Comparison of ENCODE assay signal across 17 mouse cellular contexts in the genomic region with DNA sequence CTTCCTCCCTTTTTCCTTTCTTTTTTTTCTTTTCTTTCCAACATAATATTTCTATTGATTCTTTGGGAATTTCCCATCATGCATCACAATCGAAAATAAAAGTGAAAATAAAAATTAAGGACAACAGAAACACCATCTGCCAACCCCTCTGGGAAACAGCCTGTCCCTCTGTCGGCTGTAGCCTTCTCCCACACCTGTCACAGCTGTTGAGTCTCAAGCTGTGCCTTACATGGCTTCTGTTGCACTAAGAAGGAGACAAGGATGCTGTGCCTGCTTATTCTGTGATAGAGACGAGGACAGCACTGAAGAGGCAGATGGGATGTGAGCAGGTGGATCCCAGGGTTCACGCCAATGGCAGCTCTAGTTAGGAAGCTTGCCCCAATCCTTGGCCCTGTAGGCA. TPM values are rescaled to one million over a fixed set of nuclear protein-coding genes. Genes with fewer than 3 reads are reported as not detected.
DNase-seq lines count a peak whose midpoint lies in the region; ATAC-seq and TF ChIP-seq lines count a peak whose summit lies in the region.
"Had no signal": no experiment of that assay in that cellular context is flagged by ENCODE, and none has a peak within 500 bp of the region (broad histone marks: within the 10 kb centered on the region; RNA-seq: fewer than 3 reads in every experiment).

No protein-coding gene starts in this region.

- H3K4me3 ChIP-seq in megakaryocyte, embryonic 14.5 days (replicated peaks), result peak overlapping the region; percentile 16
- H3K4me3 ChIP-seq in midbrain, embryonic 11.5 days (ENCODE audit: low read depth, low read length), result no peak overlapping the region
- H3K4me3 ChIP-seq in midbrain, embryonic 16.5 days (ENCODE audit: low read depth, low read length), result no peak overlapping the region
- H3K4me3 ChIP-seq in CH12.LX (replicated peaks in 1 of 3; ENCODE audit: low read depth in 2 of 3, low read length in 2 of 3, poor library complexity in 1 of 3) (no peak overlapping the region), myocyte (no peak overlapping the region)
- H3K4me3 ChIP-seq in heart, adult 2 months, result no peak overlapping the region

- TF ChIP-seq RAD21 in CH12.LX (IDR thresholded peaks at IDR 0.05; ENCODE audit: low read depth, low read length), result no peak

- no peak overlapping the region for H3K9ac ChIP-seq in midbrain, embryonic 11.5 days (ENCODE audit: low read length)
- H3K9ac ChIP-seq in midbrain, embryonic 16.5 days (ENCODE audit: low read depth, low read length), result no peak overlapping the region
- H3K9ac ChIP-seq in CH12.LX (ENCODE audit: insufficient read depth, low read depth), result no peak overlapping the region
- no peak overlapping the region for H3K9ac ChIP-seq in heart, adult 2 months (ENCODE audit: low read depth, low read length)

- H3K9me3 ChIP-seq in megakaryocyte, embryonic 14.5 days, result peaks cover 10% of the 10 kb centered on the region
- no peaks in the 10 kb centered on the region for H3K9me3 ChIP-seq in midbrain, embryonic 11.5 days (ENCODE audit: control insufficient read depth, low read length)
- no peaks in the 10 kb centered on the region for H3K9me3 ChIP-seq in midbrain, embryonic 16.5 days (replicated peaks; ENCODE audit: control insufficient read depth, low read length, poor library complexity, severe bottlenecking)
- H3K9me3 ChIP-seq in CH12.LX (replicated peaks; ENCODE audit: low read length), result peaks cover 3% of the 10 kb centered on the region
- H3K9me3 ChIP-seq: G1E had no signal

- TF ChIP-seq CTCF in CH12.LX (conservative IDR thresholded peaks at IDR 0.05 in 1 of 2, IDR thresholded peaks at IDR 0.05 in 1 of 2; ENCODE audit: low read depth in 2 of 2, low read length in 2 of 2), result no peak
- no peak for TF ChIP-seq CTCF in heart, adult 2 months (IDR thresholded peaks at IDR 0.05)

- H3ac ChIP-seq in myocyte (ENCODE audit: control insufficient read depth, insufficient read length), result no peak overlapping the region

- intact Hi-C loops in heart, adult 2 months (cut with DNase I), result loop anchor here (2.0 to 10.0 kb wide), 2 partner anchors 128 to 254 kb away; partner anchors contain the start of gene Rbp3

- dilution Hi-C loops in CH12.LX (cut with MboI; ENCODE audit: extremely low pct_ligation_motif_present, extremely low pct_unique_long_range_greater_than_20kb, low sequenced_read_pairs), result no loop called here

- H3K4me1 ChIP-seq in megakaryocyte, embryonic 14.5 days, result no peaks in the 10 kb centered on the region
- no peaks in the 10 kb centered on the region for H3K4me1 ChIP-seq in midbrain, embryonic 11.5 days (ENCODE audit: control insufficient read depth, insufficient read depth, low read length)
- no peaks in the 10 kb centered on the region for H3K4me1 ChIP-seq in midbrain, embryonic 16.5 days (ENCODE audit: control insufficient read depth, insufficient read depth, low read length)
- peaks cover 8 to 20% of the 10 kb centered on the region in 2 experiments for H3K4me1 ChIP-seq in CH12.LX (ENCODE audit: control insufficient read depth in 1 of 2, insufficient read depth in 2 of 2)
- H3K4me1 ChIP-seq in heart, adult 2 months (ENCODE audit: control insufficient read depth, insufficient read depth, low read length), result no peaks in the 10 kb centered on the region

- H3K4me2 ChIP-seq in midbrain, embryonic 11.5 days, result no peak overlapping the region
- H3K4me2 ChIP-seq in midbrain, embryonic 16.5 days (ENCODE audit: low read length), result no peak overlapping the region
- H3K4me2 ChIP-seq in CH12.LX (ENCODE audit: insufficient read depth, low read depth, poor library complexity, severe bottlenecking) (no peak overlapping the region), myocyte (ENCODE audit: low read depth) (no peak overlapping the region)

- TF ChIP-seq EP300 in CH12.LX (IDR thresholded peaks at IDR 0.05; ENCODE audit: low read length), result no peak
- no peak for TF ChIP-seq EP300 in heart, adult 2 months (IDR thresholded peaks at IDR 0.05; ENCODE audit: insufficient read depth, low read depth, low read length)

- no peak overlapping the region for H3K27ac ChIP-seq in midbrain, embryonic 11.5 days (ENCODE audit: low read depth, low read length)
- no peak overlapping the region for H3K27ac ChIP-seq in midbrain, embryonic 16.5 days (ENCODE audit: low read length)
- H3K27ac ChIP-seq in CH12.LX (ENCODE audit: insufficient read depth, low read depth), result no peak overlapping the region
- H3K27ac ChIP-seq in heart, adult 2 months, result no peak overlapping the region

- ATAC-seq in megakaryocyte, adult 5-6 weeks (ENCODE audit: poor library complexity, severe bottlenecking), result no peak
- no peak for ATAC-seq in midbrain, embryonic 11.5 days (ENCODE audit: low FRiP score)
- no peak for ATAC-seq in midbrain, embryonic 16.5 days
- ATAC-seq: activated CD4-positive, CD25-positive, alpha-beta regulatory T cell, adult 4 months; CD4-positive, CD25-positive, alpha-beta regulatory T cell, adult 4 months had no signal

- no peaks in the 10 kb centered on the region for H3K79me2 ChIP-seq in CH12.LX (replicated peaks; ENCODE audit: control insufficient read depth, extremely low read depth, insufficient read depth, poor library complexity, severe bottlenecking)
- no peaks in the 10 kb centered on the region for H3K79me2 ChIP-seq in myocyte (ENCODE audit: control insufficient read depth, insufficient read depth)
- no peaks in the 10 kb centered on the region for H3K79me2 ChIP-seq in heart, adult 2 months (replicated peaks; ENCODE audit: control insufficient read depth, insufficient read depth, low read length)

- in situ Hi-C loops in CH12.LX (cut with MboI; ENCODE audit: low pct_ligation_motif_present, low pct_unique_long_range_greater_than_20kb, low sequenced_read_pairs), result no loop called here

- TF ChIP-seq POLR2A in CH12.LX (IDR thresholded peaks at IDR 0.05; ENCODE audit: low read depth, low read length), result no peak
- no peak for TF ChIP-seq POLR2A in myocyte (IDR thresholded peaks at IDR 0.05; ENCODE audit: insufficient read length, low read depth)
- no peak for TF ChIP-seq POLR2A in heart, adult 2 months (IDR thresholded peaks at IDR 0.05; ENCODE audit: insufficient read depth, low read depth, low read length)

- 57% methylated on average over 4 of the region's 4 CpGs for WGBS in midbrain, embryonic 11.5 days
- 62% methylated on average over 4 of the region's 4 CpGs for WGBS in midbrain, embryonic 16.5 days
- WGBS in heart, adult 2 months, result 60% methylated on average over 4 of the region's 4 CpGs

- H3K27me3 ChIP-seq in megakaryocyte, embryonic 14.5 days (replicated peaks), result peaks cover 14% of the 10 kb centered on the region
- H3K27me3 ChIP-seq in midbrain, embryonic 11.5 days (ENCODE audit: control insufficient read depth, insufficient read depth, low read length), result no peaks in the 10 kb centered on the region
- H3K27me3 ChIP-seq in midbrain, embryonic 16.5 days (ENCODE audit: control insufficient read depth, insufficient read depth, low read depth, low read length), result no peaks in the 10 kb centered on the region
- peaks cover 23% of the 10 kb centered on the region for H3K27me3 ChIP-seq in CH12.LX (replicated peaks)
- H3K27me3 ChIP-seq in myocyte (ENCODE audit: control insufficient read depth, insufficient read depth, insufficient read length), result peaks cover 4% of the 10 kb centered on the region
- H3K27me3 ChIP-seq in heart, adult 2 months (ENCODE audit: control insufficient read depth, insufficient read depth, low read length), result no peaks in the 10 kb centered on the region
- H3K27me3 ChIP-seq: Patski had no signal

- no peaks in the 10 kb centered on the region for H3K36me3 ChIP-seq in megakaryocyte, embryonic 14.5 days (replicated peaks; ENCODE audit: low read length)
- H3K36me3 ChIP-seq in midbrain, embryonic 11.5 days (ENCODE audit: control insufficient read depth, insufficient read depth, low read length), result no peaks in the 10 kb centered on the region
- H3K36me3 ChIP-seq in midbrain, embryonic 16.5 days (ENCODE audit: control insufficient read depth, insufficient read depth, low read length), result no peaks in the 10 kb centered on the region
- H3K36me3 ChIP-seq in CH12.LX (replicated peaks in 1 of 2; ENCODE audit: control insufficient read depth in 1 of 2, insufficient read depth in 1 of 2, low read length in 1 of 2) (no peaks in the 10 kb centered on the region), myocyte (ENCODE audit: control insufficient read depth, insufficient read depth) (no peaks in the 10 kb centered on the region)
- no peaks in the 10 kb centered on the region for H3K36me3 ChIP-seq in heart, adult 2 months (ENCODE audit: control insufficient read depth, insufficient read depth, low read length)
- H3K36me3 ChIP-seq: G1E had no signal

- peak; percentile 10 for DNase-seq in midbrain, embryonic 11.5 days (ENCODE audit: low spot score, missing footprints)
- no peak for DNase-seq in CH12.LX (ENCODE audit: extremely low read depth)
- DNase-seq in heart, adult 2 months, result no peak
- no peak for DNase-seq in spleen, adult 12 weeks (ENCODE audit: low spot score)
- DNase-seq: adrenal gland, adult 8-10 months; B cell, adult 2 months; cerebellum, adult 11-12 months had no signal

RNA-seq across cellular contexts. Expression of gene Gprin2, which starts 7.6 kb away (rescaled TPM):
- not detected in 2 replicates for polyA plus RNA-seq in megakaryocyte, embryonic 14.5 days (2012; ENCODE audit: insufficient read depth, low replicate concordance)
- total RNA-seq in megakaryocyte, adult 5-6 weeks (2015), result not detected in 2 replicates
- not detected in 2 replicates for total RNA-seq in megakaryocyte, adult 5-6 weeks (2017)
- 0.39 and 0.60 TPM in 2 replicates for polyA plus RNA-seq in midbrain, embryonic 11.5 days (2014; fragmentation: Nextera tagmentation; extraction: Ambion mirVana)
- 8.5 and 8.7 TPM in 2 replicates for polyA plus RNA-seq in midbrain, embryonic 16.5 days (2015; fragmentation: Nextera tagmentation; extraction: Ambion mirVana)
- 0.21 and 0.80 TPM in 2 replicates for total RNA-seq in CH12.LX (2012; rRNA removed)
- total RNA-seq in CH12.LX (2014; rRNA removed), result 0.01 and 0.04 TPM in 2 replicates
- 0.05 and 0.16 TPM in 2 replicates for polyA plus RNA-seq in CH12.LX (2012; ENCODE audit: insufficient read length, low read depth)
- polyA plus RNA-seq in myocyte (2012; fragmentation: generic; extraction: Trizol), result 0.01 TPM
- total RNA-seq in heart, adult 2 months (2021), result under 1 TPM; 0.23 to 0.26 TPM
- 0.10 and 0.20 TPM in 2 replicates for polyA plus RNA-seq in heart, adult 2 months (2012; rRNA removed)
- polyA plus RNA-seq: activated CD4-positive, CD25-positive, alpha-beta regulatory T cell, adult 4 months; G1E had no signal

RNA-seq across cellular contexts. Expression of gene Syt15, which starts 10.3 kb away (rescaled TPM):
- not detected in 2 replicates for polyA plus RNA-seq in megakaryocyte, embryonic 14.5 days (2012; ENCODE audit: insufficient read depth, low replicate concordance)
- not detected in 2 replicates for total RNA-seq in megakaryocyte, adult 5-6 weeks (2015)
- not detected in 2 replicates for total RNA-seq in megakaryocyte, adult 5-6 weeks (2017)
- 0.10 and 0.11 TPM in 2 replicates for polyA plus RNA-seq in midbrain, embryonic 11.5 days (2014; fragmentation: Nextera tagmentation; extraction: Ambion mirVana)
- polyA plus RNA-seq in midbrain, embryonic 16.5 days (2015; fragmentation: Nextera tagmentation; extraction: Ambion mirVana), result 0.63 and 0.68 TPM in 2 replicates
- total RNA-seq in CH12.LX (2012; rRNA removed), result not detected in 2 replicates
- not detected in 2 replicates for total RNA-seq in CH12.LX (2014; rRNA removed)
- 0.10 TPM in 1 of 2 replicates, not detected in the other for polyA plus RNA-seq in CH12.LX (2012; ENCODE audit: insufficient read length, low read depth)
- polyA plus RNA-seq in myocyte (2012; fragmentation: generic; extraction: Trizol), result not detected
- total RNA-seq in heart, adult 2 months (2021), result under 1 TPM; 0.43 to 0.78 TPM
- polyA plus RNA-seq in heart, adult 2 months (2012; rRNA removed), result 1.5 and 1.6 TPM in 2 replicates
- total RNA-seq: ES-E14, MEL had no signal
- polyA plus RNA-seq: G1E had no signal

RNA-seq across cellular contexts. Expression of gene Npy4r, which starts 56.8 kb away (rescaled TPM):
- polyA plus RNA-seq in megakaryocyte, embryonic 14.5 days (2012; ENCODE audit: insufficient read depth, low replicate concordance), result not detected in 2 replicates
- total RNA-seq in megakaryocyte, adult 5-6 weeks (2015), result not detected in 2 replicates
- not detected in 2 replicates for total RNA-seq in megakaryocyte, adult 5-6 weeks (2017)
- not detected in 2 replicates for polyA plus RNA-seq in midbrain, embryonic 11.5 days (2014; fragmentation: Nextera tagmentation; extraction: Ambion mirVana)
- polyA plus RNA-seq in midbrain, embryonic 16.5 days (2015; fragmentation: Nextera tagmentation; extraction: Ambion mirVana), result 0.19 and 0.23 TPM in 2 replicates
- total RNA-seq in CH12.LX (2012; rRNA removed) (0.04 TPM in 2 replicates), CH12.LX (2014; rRNA removed) (not detected in 2 replicates)
- polyA plus RNA-seq in CH12.LX (2012; ENCODE audit: insufficient read length, low read depth) (not detected in 2 replicates), myocyte (2012; fragmentation: generic; extraction: Trizol) (0.34 TPM)
- under 1 TPM; 0.08 to 0.18 TPM for total RNA-seq in heart, adult 2 months (2021)
- polyA plus RNA-seq in heart, adult 2 months (2012; rRNA removed), result 0.80 and 1.1 TPM in 2 replicates
- total RNA-seq: MEL had no signal
- polyA plus RNA-seq: activated CD4-positive, CD25-positive, alpha-beta regulatory T cell, adult 4 months; CD4-positive, CD25-positive, alpha-beta regulatory T cell, adult 4 months; G1E had no signal
